Mouse (Mus musculus) kidney, adult 2 months (tissue): ENCODE results near the gene Actrt1. TPM values are rescaled to one million over a fixed set of nuclear protein-coding genes. Genes with fewer than 3 reads are reported as not detected.

Source experiments
- DNase-seq: peaks from one replicate; pipeline ENCODE4 v3.0.0; 2021
- H3K27ac ChIP-seq: fragments of 200-500 bp; 2 replicates; pipeline ENCODE4 v1.5.1; 2012; ENCODE audit warnings: low read depth, low read length, control low read depth, inconsistent platforms; ENCODE audit not compliant: insufficient read depth
- H3K27me3 ChIP-seq: fragments of 200-500 bp; replicated peaks from 2 replicates; pipeline ENCODE4 v1.6.1; 2012; ENCODE audit warnings: mild to moderate bottlenecking, moderate library complexity, low read length, inconsistent platforms; ENCODE audit not compliant: control insufficient read depth, insufficient read depth
- H3K36me3 ChIP-seq: fragments of 200-500 bp; 2 replicates; pipeline ENCODE4 v1.6.1; 2012; ENCODE audit warnings: mild to moderate bottlenecking, moderate library complexity, low read length, inconsistent platforms; ENCODE audit not compliant: control insufficient read depth, insufficient read depth
- H3K4me1 ChIP-seq: fragments of 200-500 bp; 2 replicates; pipeline ENCODE4 v1.6.1; 2011; ENCODE audit warnings: low read length; ENCODE audit not compliant: control insufficient read depth, insufficient read depth
- H3K4me3 ChIP-seq: fragments of 200-500 bp; 2 replicates; pipeline ENCODE4 v1.5.1; 2011; ENCODE audit warnings: mild to moderate bottlenecking, low read depth, low read length, control low read depth; ENCODE audit not compliant: insufficient read depth
- CTCF ChIP-seq: fragments of 200-500 bp; conservative IDR thresholded peaks from 2 replicates; pipeline ENCODE4 v1.5.1; 2011; ENCODE audit warnings: low read depth, mild to moderate bottlenecking, control low read depth, low read length, moderate library complexity, mixed read lengths; ENCODE audit not compliant: insufficient read depth, insufficient read length
- POLR2A ChIP-seq: fragments of 200-500 bp; IDR thresholded peaks from one replicate; pipeline ENCODE4 v1.6.1; 2011; ENCODE audit warnings: low read depth, low read length, control low read depth
- WGBS: fragments of 180-500 bp; shearing (Covaris S2); methylation state at CpG from one replicate; pipeline ENCODE4 v1.1.7; 2018; 5-methylcytosine and 5-hydroxymethylcytosine counted together
- polyA plus RNA-seq: library from polyadenylated mRNA; depleted of rRNA; stranded (reverse); fragments of >200 nt; gene quantifications from 2 replicates; pipeline ENCODE4 v1.2.3, GENCODE M21; 2012; rRNA removed

Gene Actrt1
- not detected in 2 replicates for polyA plus RNA-seq

GRCm38 (mm10) chrX:46328707-46329106 lies at the start of gene Actrt1:
Actrt1 (plus strand) TSS chrX:46329007.
- Histone ChIP-seq H3K27ac (no peak within 1 kb of the TSS), H3K36me3 (no peaks in the 10 kb centered on the region), H3K27me3 (no peaks in the 10 kb centered on the region), H3K4me3 (no peak within 1 kb of the TSS), H3K4me1 (no peaks in the 10 kb centered on the region)
- TF ChIP-seq CTCF: no peak
- no peak for TF ChIP-seq POLR2A
- no peak for DNase-seq

- no peaks in the 10 kb centered on the region for H3K36me3 ChIP-seq
- 78% methylated on average over 1 of the region's 1 CpGs for WGBS
- no peaks in the 10 kb centered on the region for H3K27me3 ChIP-seq
- TF ChIP-seq POLR2A (no peak), CTCF (no peak)
- H3K4me1 ChIP-seq: no peaks in the 10 kb centered on the region
- H3K4me3 ChIP-seq: no peak overlapping the region
- H3K27ac ChIP-seq: no peak overlapping the region
- DNase-seq: no peak
These were observed 2.8 kb downstream of the Actrt1 start for GRCm38 (mm10) chrX:46331463-46332115.
